ENCODE assay signal across 8 mouse cellular contexts in genomic region chr17:45619386-45620256, GRCm38 (mm10). TPM values are rescaled to one million over a fixed set of nuclear protein-coding genes. Genes with fewer than 3 reads are reported as not detected.
DNase-seq lines count a peak whose midpoint lies in the region; ATAC-seq and TF ChIP-seq lines count a peak whose summit lies in the region.

No protein-coding gene starts in this region.

- WGBS in intestine, postnatal 0 days = 22% methylated on average over 20 of the region's 20 CpGs
- 15% methylated on average over 20 of the region's 20 CpGs for WGBS in lung, embryonic 16.5 days
- WGBS in stomach, postnatal 0 days = 24% methylated on average over 20 of the region's 20 CpGs

- no peaks in the 10 kb centered on the region for H3K36me3 ChIP-seq in intestine, postnatal 0 days (ENCODE audit: control insufficient read depth, insufficient read depth)
- H3K36me3 ChIP-seq in lung, embryonic 16.5 days (ENCODE audit: control insufficient read depth, insufficient read depth, low read length) = no peaks in the 10 kb centered on the region
- no peaks in the 10 kb centered on the region for H3K36me3 ChIP-seq in stomach, postnatal 0 days (ENCODE audit: control insufficient read depth, insufficient read depth, low read length)

- no peaks in the 10 kb centered on the region for H3K27me3 ChIP-seq in intestine, postnatal 0 days (replicated peaks; ENCODE audit: control insufficient read depth, insufficient read depth, low read length)
- no peaks in the 10 kb centered on the region for H3K27me3 ChIP-seq in lung, embryonic 16.5 days (ENCODE audit: control insufficient read depth, insufficient read depth, low read depth, low read length)
- no peaks in the 10 kb centered on the region for H3K27me3 ChIP-seq in stomach, postnatal 0 days (ENCODE audit: control insufficient read depth, insufficient read depth, low read length)

- H3K9me3 ChIP-seq in intestine, postnatal 0 days (ENCODE audit: control insufficient read depth) = no peaks in the 10 kb centered on the region
- no peaks in the 10 kb centered on the region for H3K9me3 ChIP-seq in lung, embryonic 16.5 days (ENCODE audit: control insufficient read depth, low read length)
- H3K9me3 ChIP-seq in stomach, postnatal 0 days (ENCODE audit: control insufficient read depth, low read length) = no peaks in the 10 kb centered on the region

- peak; percentile 87 for ATAC-seq in granulocyte monocyte progenitor cell, adult 5-6 weeks (replicated peaks; ENCODE audit: poor library complexity, severe bottlenecking)
- 0 out of 2 replicates have a peak, but pooled peaks have one; percentile 19 for ATAC-seq in intestine, postnatal 0 days
- peak; percentile 72; the same call in 1 of the 2 replicates for ATAC-seq in lung, embryonic 16.5 days (ENCODE audit: low read depth)
- ATAC-seq in stomach, postnatal 0 days (ENCODE audit: low FRiP score, low TSS enrichment) = peak; percentile 32; the same call in 1 of the 2 replicates

- TF ChIP-seq EP300 in stomach, postnatal 0 days (optimal IDR thresholded peaks at IDR 0.05) = no peak

- peak overlapping the region; percentile 20; the same call in 1 of the 2 replicates for H3K27ac ChIP-seq in layer of hippocampus, adult 2 months
- H3K27ac ChIP-seq in intestine, postnatal 0 days (ENCODE audit: low read depth, low read length) = peak overlapping the region; percentile 70
- peak overlapping the region; percentile 83 for H3K27ac ChIP-seq in lung, embryonic 16.5 days (ENCODE audit: low read length)
- peak overlapping the region; percentile 69 for H3K27ac ChIP-seq in stomach, postnatal 0 days (replicated peaks)

- DNase-seq in layer of hippocampus, adult 2 months (ENCODE audit: low spot score in 2 of 2) = no peak
- no peak for DNase-seq in layer of hippocampus, adult 11-12 months (ENCODE audit: low spot score)
- no peak for DNase-seq in stomach, postnatal 0 days (ENCODE audit: low spot score)
- DNase-seq in frontal cortex, postnatal 14 days (ENCODE audit: low spot score in 2 of 2) = no peak
- no peak for DNase-seq in cerebellum, postnatal 36 days

- H3K4me1 ChIP-seq in intestine, postnatal 0 days (replicated peaks; ENCODE audit: control insufficient read depth, insufficient read depth, low read length) = 0 out of 2 replicates have a peak, but pooled peaks cover 5% of the 10 kb centered on the region
- H3K4me1 ChIP-seq in lung, embryonic 16.5 days (replicated peaks; ENCODE audit: control insufficient read depth, insufficient read depth, low read length) = peaks cover 10% of the 10 kb centered on the region; the same call in 1 of the 2 replicates
- H3K4me1 ChIP-seq in stomach, postnatal 0 days (replicated peaks; ENCODE audit: control insufficient read depth, insufficient read depth) = no peaks in the 10 kb centered on the region

- H3K4me3 ChIP-seq in layer of hippocampus, adult 2 months = peak overlapping the region; percentile 18; the same call in 1 of the 2 replicates
- peak overlapping the region; percentile 22 for H3K4me3 ChIP-seq in intestine, postnatal 0 days (ENCODE audit: low read depth, low read length)
- peak overlapping the region; percentile 29 for H3K4me3 ChIP-seq in lung, embryonic 16.5 days (ENCODE audit: low read length)
- no peak overlapping the region for H3K4me3 ChIP-seq in stomach, postnatal 0 days (ENCODE audit: low read depth, low read length)

- H3K4me2 ChIP-seq in intestine, postnatal 0 days (replicated peaks; ENCODE audit: low read depth) = peak overlapping the region; percentile 52
- peak overlapping the region; percentile 29 for H3K4me2 ChIP-seq in lung, embryonic 16.5 days (ENCODE audit: low read depth, low read length)
- H3K4me2 ChIP-seq in stomach, postnatal 0 days (replicated peaks; ENCODE audit: low read depth) = peak overlapping the region; percentile 21

- TF ChIP-seq CTCF in layer of hippocampus, adult 2 months (conservative IDR thresholded peaks at IDR 0.05) = no peak
- no peak for TF ChIP-seq CTCF in intestine, postnatal 0 days (IDR thresholded peaks at IDR 0.05; ENCODE audit: low read depth)
- no peak for TF ChIP-seq CTCF in stomach, postnatal 0 days (IDR thresholded peaks at IDR 0.05; ENCODE audit: low read depth)

- H3K9ac ChIP-seq in intestine, postnatal 0 days (ENCODE audit: low read depth, low read length) = peak overlapping the region; percentile 42
- peak overlapping the region; percentile 46 for H3K9ac ChIP-seq in lung, embryonic 16.5 days (ENCODE audit: low read length)
- peak overlapping the region; percentile 52 for H3K9ac ChIP-seq in stomach, postnatal 0 days (ENCODE audit: low read length)

RNA-seq across cellular contexts. Expression of gene Mymx, which starts 17.7 kb away (rescaled TPM):
- total RNA-seq in layer of hippocampus, adult 2 months (2021) = not detected
- total RNA-seq in granulocyte monocyte progenitor cell, adult 5-6 weeks (2014; fragmentation: Nextera tagmentation) = not detected in 2 replicates
- total RNA-seq in granulocyte monocyte progenitor cell, adult 5-6 weeks (2017) = not detected in 2 replicates
- polyA plus RNA-seq in intestine, postnatal 0 days (2015; fragmentation: Nextera tagmentation; extraction: Ambion mirVana) = 0.34 and 0.38 TPM in 2 replicates
- polyA plus RNA-seq in lung, embryonic 16.5 days (2015; fragmentation: Nextera tagmentation; extraction: Ambion mirVana) = 0.39 and 0.91 TPM in 2 replicates
- polyA plus RNA-seq in stomach, postnatal 0 days (2015; fragmentation: Nextera tagmentation; extraction: Ambion mirVana) = 1.2 and 1.5 TPM in 2 replicates

RNA-seq across cellular contexts. Expression of gene Slc29a1, which starts 20.2 kb away (rescaled TPM):
- total RNA-seq in layer of hippocampus, adult 2 months (2021) = 10 to 100 TPM; 21.1 to 23.0 TPM
- total RNA-seq in granulocyte monocyte progenitor cell, adult 5-6 weeks (2014; fragmentation: Nextera tagmentation) = 60.7 and 107 TPM in 2 replicates
- total RNA-seq in granulocyte monocyte progenitor cell, adult 5-6 weeks (2017) = 53.2 and 74.0 TPM in 2 replicates
- polyA plus RNA-seq in intestine, postnatal 0 days (2015; fragmentation: Nextera tagmentation; extraction: Ambion mirVana) = 37.8 and 38.4 TPM in 2 replicates
- polyA plus RNA-seq in lung, embryonic 16.5 days (2015; fragmentation: Nextera tagmentation; extraction: Ambion mirVana) = 100 and 106 TPM in 2 replicates
- polyA plus RNA-seq in stomach, postnatal 0 days (2015; fragmentation: Nextera tagmentation; extraction: Ambion mirVana) = 49.4 and 55.3 TPM in 2 replicates

RNA-seq across cellular contexts. Expression of gene Capn11, which starts 39.5 kb away (rescaled TPM):
- under 1 TPM; 0.28 to 0.44 TPM for total RNA-seq in layer of hippocampus, adult 2 months (2021)
- total RNA-seq in granulocyte monocyte progenitor cell, adult 5-6 weeks (2014; fragmentation: Nextera tagmentation) = 0.26 TPM in 1 of 2 replicates, not detected in the other
- 0.69 TPM in 1 of 2 replicates, not detected in the other for total RNA-seq in granulocyte monocyte progenitor cell, adult 5-6 weeks (2017)
- not detected in 2 replicates for polyA plus RNA-seq in intestine, postnatal 0 days (2015; fragmentation: Nextera tagmentation; extraction: Ambion mirVana)
- polyA plus RNA-seq in lung, embryonic 16.5 days (2015; fragmentation: Nextera tagmentation; extraction: Ambion mirVana) = 0.72 and 0.78 TPM in 2 replicates
- 0.06 TPM in 2 replicates for polyA plus RNA-seq in stomach, postnatal 0 days (2015; fragmentation: Nextera tagmentation; extraction: Ambion mirVana)

RNA-seq across cellular contexts. Expression of gene Hsp90ab1, which starts 46.5 kb away (rescaled TPM):
- 1,000 to 10,000 TPM; 1,695 to 1,765 TPM for total RNA-seq in layer of hippocampus, adult 2 months (2021)
- total RNA-seq in granulocyte monocyte progenitor cell, adult 5-6 weeks (2014; fragmentation: Nextera tagmentation) = 1,977 and 2,073 TPM in 2 replicates
- total RNA-seq in granulocyte monocyte progenitor cell, adult 5-6 weeks (2017) = 2,383 and 2,522 TPM in 2 replicates
- polyA plus RNA-seq in intestine, postnatal 0 days (2015; fragmentation: Nextera tagmentation; extraction: Ambion mirVana) = 483 and 505 TPM in 2 replicates
- polyA plus RNA-seq in lung, embryonic 16.5 days (2015; fragmentation: Nextera tagmentation; extraction: Ambion mirVana) = 1,477 and 1,506 TPM in 2 replicates
- 715 and 750 TPM in 2 replicates for polyA plus RNA-seq in stomach, postnatal 0 days (2015; fragmentation: Nextera tagmentation; extraction: Ambion mirVana)

RNA-seq across cellular contexts. Expression of gene Slc35b2, which starts 55.9 kb away (rescaled TPM):
- 10 to 100 TPM; 31.1 to 31.8 TPM for total RNA-seq in layer of hippocampus, adult 2 months (2021)
- total RNA-seq in granulocyte monocyte progenitor cell, adult 5-6 weeks (2014; fragmentation: Nextera tagmentation) = 88.5 and 124 TPM in 2 replicates
- 39.3 and 77.1 TPM in 2 replicates for total RNA-seq in granulocyte monocyte progenitor cell, adult 5-6 weeks (2017)
- 77.7 and 79.5 TPM in 2 replicates for polyA plus RNA-seq in intestine, postnatal 0 days (2015; fragmentation: Nextera tagmentation; extraction: Ambion mirVana)
- polyA plus RNA-seq in lung, embryonic 16.5 days (2015; fragmentation: Nextera tagmentation; extraction: Ambion mirVana) = 130 and 131 TPM in 2 replicates
- polyA plus RNA-seq in stomach, postnatal 0 days (2015; fragmentation: Nextera tagmentation; extraction: Ambion mirVana) = 72.7 and 76.8 TPM in 2 replicates

Comparison
In these comparisons a context has a peak if more than half of its experiments do, and no peak if none do; other contexts are left out.
1. H3K27ac ChIP-seq: peak in every context shown above with its lines; median percentile 83 in lung, embryonic 16.5 days; 70 in intestine, postnatal 0 days; 69 in stomach, postnatal 0 days; 20 in layer of hippocampus, adult 2 months.
2. ATAC-seq: peak in every context shown above with its lines; median percentile 87 in granulocyte monocyte progenitor cell, adult 5-6 weeks; 72 in lung, embryonic 16.5 days; 32 in stomach, postnatal 0 days; 19 in intestine, postnatal 0 days.